Mouse (Mus musculus) ovary, postnatal 14 days (tissue): ENCODE measurements around the gene Abi3bp.
A peak's percentile ranks its signal among the peaks of the same experiment; 100 is the strongest.

ENCODE experiments used
- DNase-seq: peaks from one replicate; pipeline ENCODE4 v3.0.0; 2022; ENCODE audit warnings: low spot score

The Abi3bp gene

GRCm38 (mm10) chr16:56518024-56518423, 40.3 kb downstream of the Abi3bp start:
- no peak for DNase-seq

GRCm38 (mm10) chr16:56524359-56524758, 46.7 kb downstream of the Abi3bp start:
- DNase-seq = no peak

GRCm38 (mm10) chr16:56526482-56526881, 48.8 kb downstream of the Abi3bp start:
- DNase-seq = no peak

GRCm38 (mm10) chr16:56528079-56528688, 50.5 kb downstream of the Abi3bp start:
- DNase-seq = no peak

- peak; percentile 4 for DNase-seq
Observed at GRCm38 (mm10) chr16:56579536-56579935, 101.9 kb downstream of the Abi3bp start.

GRCm38 (mm10) chr16:56593581-56593980, 115.9 kb downstream of the Abi3bp start:
- no peak for DNase-seq

- DNase-seq = no peak
Observed at GRCm38 (mm10) chr16:56594866-56595265, 117.2 kb downstream of the Abi3bp start.

- no peak for DNase-seq
Observed at GRCm38 (mm10) chr16:56598427-56598826, 120.7 kb downstream of the Abi3bp start.

GRCm38 (mm10) chr16:56602394-56602793, 124.7 kb downstream of the Abi3bp start:
- no peak for DNase-seq

- no peak for DNase-seq
Observed at GRCm38 (mm10) chr16:56610572-56610971, 132.9 kb downstream of the Abi3bp start.

- DNase-seq = no peak
Observed at GRCm38 (mm10) chr16:56611096-56611867, 133.6 kb downstream of the Abi3bp start.

- no peak for DNase-seq
Observed at GRCm38 (mm10) chr16:56638544-56638943, 160.9 kb downstream of the Abi3bp start.

GRCm38 (mm10) chr16:56645251-56645650, 167.6 kb downstream of the Abi3bp start:
- DNase-seq = no peak

GRCm38 (mm10) chr16:56646382-56647172, 168.9 kb downstream of the Abi3bp start:
- no peak for DNase-seq

GRCm38 (mm10) chr16:56655193-56655910, 177.7 kb downstream of the Abi3bp start:
- DNase-seq = no peak

GRCm38 (mm10) chr16:56658866-56659265, 181.2 kb downstream of the Abi3bp start:
- DNase-seq = no peak

GRCm38 (mm10) chr16:56669520-56669919, 191.8 kb downstream of the Abi3bp start:
- DNase-seq = no peak

- no peak for DNase-seq
Observed at GRCm38 (mm10) chr16:56670941-56671340, 193.3 kb downstream of the Abi3bp start.

GRCm38 (mm10) chr16:56673420-56673819, 195.7 kb downstream of the Abi3bp start:
- DNase-seq = no peak

GRCm38 (mm10) chr16:56677146-56677545, 199.5 kb downstream of the Abi3bp start:
- no peak for DNase-seq

- no peak for DNase-seq
Observed at GRCm38 (mm10) chr16:56681010-56681645, 203.4 kb downstream of the Abi3bp start.

GRCm38 (mm10) chr16:56686747-56687146, 209.1 kb downstream of the Abi3bp start:
- no peak for DNase-seq
